Mouse (Mus musculus) gastrocnemius, postnatal 14 days (tissue): ENCODE measurements at regions not wholly inside any gene's neighbourhood (a gene's known extent, or its start where the extent isn't known, plus 50 kb on each side); places are given as distances from the start of the nearest gene placed in this dataset.
A peak's percentile ranks its signal among the peaks of the same experiment; 100 is the strongest.
"Not testable (repeated sequence)": the region's sequence is repeated elsewhere in the genome, so short reads cannot be mapped to it uniquely, and the experiment has no call there.

Experiments
- DNase-seq: peaks from one replicate; pipeline ENCODE4 v3.0.0; 2021; ENCODE audit warnings: mixed read lengths
- intact Hi-C: fragments of 180-260 bp; cut with DNase I; formaldehyde crosslinking; loops from one replicate; pipeline ENCODE4 v1.15.1; 2025; ENCODE audit warnings: low total_unique reads

DNA sequence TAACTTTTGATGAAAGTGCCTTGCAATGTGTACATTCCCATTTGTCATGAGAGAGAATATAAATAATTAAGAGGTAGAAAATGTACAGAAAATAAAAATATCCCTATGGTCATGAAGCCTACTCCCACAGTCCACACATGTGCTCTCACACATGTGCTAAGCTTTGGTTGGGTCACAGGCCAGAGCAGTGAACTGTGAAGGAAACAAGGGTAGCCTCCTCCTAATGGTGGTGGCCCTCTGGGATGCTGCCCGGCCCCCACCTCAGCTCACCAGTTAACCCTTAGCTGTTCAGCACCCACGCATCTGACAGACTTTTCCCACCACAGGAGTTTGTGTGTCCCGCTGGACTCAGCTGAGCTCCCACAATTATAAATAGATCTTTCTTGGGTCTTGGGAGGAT, 157.6 kb upstream of the Ttc29 start:
- DNase-seq: no peak
- intact Hi-C loops: no loop called here

DNA sequence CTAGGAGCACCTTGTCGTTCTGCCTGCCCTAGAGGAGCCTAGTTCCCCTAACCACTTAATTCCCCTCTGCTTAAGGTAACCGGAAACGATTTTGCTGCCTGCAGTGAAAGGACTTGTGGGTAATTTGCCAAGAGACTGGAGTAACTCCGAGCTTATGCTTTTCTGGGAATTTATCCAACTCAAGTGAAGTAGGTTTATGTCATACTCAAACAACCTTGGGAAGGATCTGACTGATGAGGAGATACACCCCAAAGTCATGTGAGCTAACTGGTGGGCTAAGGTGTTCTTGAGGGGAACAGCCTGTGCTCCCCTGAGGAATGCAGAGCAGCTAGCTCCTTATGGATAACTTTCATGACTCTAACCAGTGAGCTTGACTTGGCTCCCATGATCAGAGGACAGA, 155.7 kb upstream of the Ttc29 start:
- no peak for DNase-seq
- intact Hi-C loops: no loop called here

DNA sequence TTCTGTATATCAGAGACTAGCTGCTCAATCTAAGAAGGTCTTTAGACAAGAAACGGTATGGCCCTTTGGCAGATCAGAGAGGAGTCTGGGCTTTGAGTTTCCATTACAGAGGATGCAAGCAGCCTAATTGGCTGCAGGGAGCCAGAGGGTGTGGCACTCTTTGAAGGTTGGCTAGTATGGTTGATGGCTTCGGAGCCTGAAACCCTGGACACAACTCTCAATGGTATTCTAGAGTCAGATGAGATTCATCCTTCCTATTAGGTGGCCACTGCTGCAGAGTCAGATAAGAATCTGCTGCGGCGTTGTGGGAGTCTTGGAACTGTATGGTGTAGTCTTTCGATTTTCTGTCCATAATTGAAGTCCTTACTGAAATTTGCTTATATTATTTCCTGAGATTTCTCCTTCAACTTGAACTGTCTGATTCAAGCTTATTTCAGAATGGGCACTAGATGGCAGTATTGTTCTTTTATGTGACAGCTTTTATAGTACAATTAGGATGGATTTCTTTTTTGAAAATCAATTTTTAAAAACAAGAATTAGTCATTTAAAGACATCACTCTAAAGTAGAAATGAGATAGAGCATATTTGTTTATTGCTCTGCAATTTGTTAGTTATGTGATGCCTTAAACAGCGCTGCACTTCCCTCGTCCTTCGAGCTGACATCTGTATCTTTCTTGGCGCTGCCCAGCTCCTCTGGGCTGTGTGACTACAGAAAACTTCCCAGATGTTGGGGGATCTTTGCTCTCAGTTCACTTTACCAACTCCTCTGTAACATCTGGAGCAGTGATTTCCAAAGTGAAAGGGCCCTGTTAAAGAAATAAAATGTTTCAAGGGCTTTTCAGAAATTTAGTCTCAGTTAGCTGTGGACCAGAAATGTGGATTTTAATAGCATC, 151.0 kb upstream of the Ttc29 start:
- DNase-seq: no peak
- intact Hi-C loops: loop anchor here (10.0 kb wide), 2 partner anchors 63 to 683 kb away; no protein-coding TSS in a partner anchor

- DNase-seq: peak; percentile 45
- intact Hi-C loops: loop anchor here (10.0 kb wide), 2 partner anchors 61 to 681 kb away; no protein-coding TSS in a partner anchor
These were observed 149.6 kb upstream of the Ttc29 start for GRCm38 (mm10) chr8:78063529-78063928.

- DNase-seq: no peak
- intact Hi-C loops: loop anchor here (10.0 kb wide), 2 partner anchors 61 to 681 kb away; no protein-coding TSS in a partner anchor
These were observed 148.9 kb upstream of the Ttc29 start for GRCm38 (mm10) chr8:78064161-78064560.

GRCm38 (mm10) chr8:78065890-78066493, 147.1 kb upstream of the Ttc29 start:
- intact Hi-C loops: loop anchor here (5.0 to 10.0 kb wide), 3 partner anchors 59 to 679 kb away; no protein-coding TSS in a partner anchor
- DNase-seq: no peak

DNA sequence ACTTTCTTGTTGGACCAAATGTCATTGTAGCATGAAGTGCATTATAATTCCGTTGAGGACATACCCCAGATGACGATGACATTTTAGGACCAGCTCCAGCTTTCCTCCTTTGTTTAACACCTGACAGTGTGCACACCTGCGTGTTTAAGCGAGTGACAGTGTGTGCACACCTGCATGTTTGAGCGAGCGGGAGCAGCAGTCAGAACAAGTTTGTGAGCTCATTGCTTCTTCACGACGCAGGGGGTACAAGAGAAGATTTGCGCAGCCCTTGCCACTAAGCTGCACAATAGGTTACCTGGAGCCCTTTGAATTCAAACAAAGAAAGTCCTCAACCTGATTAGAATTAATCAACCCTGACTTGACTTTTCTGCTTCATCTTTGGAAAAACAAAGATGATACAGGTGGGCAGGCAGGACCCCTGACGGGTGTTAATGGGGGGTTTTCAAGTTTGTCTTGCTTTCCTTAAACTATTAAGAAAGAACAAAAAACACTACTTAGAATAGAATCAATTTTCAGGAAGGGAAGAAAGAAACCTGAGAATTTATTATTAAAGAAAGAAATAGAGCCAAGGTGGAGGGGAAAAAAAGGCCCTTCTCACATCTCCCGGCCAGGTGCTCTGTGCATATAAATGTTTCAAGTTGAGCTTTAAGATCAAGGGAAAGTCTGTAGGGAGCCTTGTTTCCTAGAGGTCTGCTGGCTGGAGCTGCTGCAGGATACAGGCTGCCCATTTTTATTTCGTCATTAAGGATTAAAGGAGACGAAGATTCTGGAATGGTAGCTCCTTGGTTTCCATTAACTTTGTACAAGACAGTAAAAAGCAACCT, 144.8 kb upstream of the Ttc29 start:
- no peak for DNase-seq
- intact Hi-C loops: loop anchor here (5.0 to 10.0 kb wide), 3 partner anchors 57 to 677 kb away; no protein-coding TSS in a partner anchor

DNA sequence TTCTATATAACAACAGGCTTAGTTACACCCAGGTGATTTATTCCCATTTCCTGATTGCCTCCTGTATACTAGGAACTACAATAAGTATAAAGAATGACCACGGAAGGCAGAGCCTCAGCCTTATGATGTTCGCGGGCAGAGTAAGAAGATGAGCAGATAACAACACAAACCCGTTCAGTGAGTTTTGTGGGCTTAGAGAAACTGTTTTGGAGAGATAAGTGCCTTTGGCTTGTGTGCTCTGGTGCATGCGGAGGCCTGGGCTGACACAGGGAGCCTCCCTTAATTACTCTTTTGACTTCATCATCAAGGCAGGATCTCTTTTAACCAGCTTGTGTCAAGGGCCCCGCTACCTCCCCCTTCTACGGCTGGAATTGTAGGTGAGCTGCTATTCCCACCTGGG, 139.3 kb upstream of the Ttc29 start:
- DNase-seq: no peak
- intact Hi-C loops: no loop called here

- intact Hi-C loops: loop anchor here (5.0 kb wide), 1 partner anchor 420 kb away; no protein-coding TSS in a partner anchor
- DNase-seq: no peak
These were observed 136.0 kb upstream of the Ttc29 start for GRCm38 (mm10) chr8:78077122-78077521.

- DNase-seq, intact Hi-C loops: not testable (repeated sequence)
These were observed 131.7 kb upstream of the Ttc29 start for GRCm38 (mm10) chr8:78081395-78081794.

DNA sequence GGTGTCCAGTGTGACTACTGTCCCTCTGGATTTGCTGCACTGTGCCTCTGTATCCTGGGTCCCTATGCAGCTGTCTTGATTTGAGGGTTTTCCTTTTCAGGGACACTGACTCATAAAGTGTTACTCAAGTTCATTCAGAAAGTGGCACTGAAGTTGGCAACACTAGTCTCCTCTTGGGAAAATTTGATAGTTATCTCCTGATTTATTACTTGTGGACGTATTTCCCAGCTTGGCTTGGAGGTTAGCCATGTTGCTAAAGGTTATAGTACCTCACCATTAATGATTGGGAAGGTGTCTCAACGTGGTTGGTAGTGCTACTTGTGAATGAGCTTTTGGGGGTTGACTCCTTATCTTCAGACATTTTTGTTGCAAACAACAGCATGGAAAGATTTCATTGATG, 130.1 kb upstream of the Ttc29 start:
- intact Hi-C loops: no loop called here

GRCm38 (mm10) chr8:78086361-78086760, 126.7 kb upstream of the Ttc29 start:
- DNase-seq: no peak
- intact Hi-C loops: no loop called here

More for the DNA sequence above, 130.1 kb upstream of the Ttc29 start:
- DNase-seq: no peak

DNA sequence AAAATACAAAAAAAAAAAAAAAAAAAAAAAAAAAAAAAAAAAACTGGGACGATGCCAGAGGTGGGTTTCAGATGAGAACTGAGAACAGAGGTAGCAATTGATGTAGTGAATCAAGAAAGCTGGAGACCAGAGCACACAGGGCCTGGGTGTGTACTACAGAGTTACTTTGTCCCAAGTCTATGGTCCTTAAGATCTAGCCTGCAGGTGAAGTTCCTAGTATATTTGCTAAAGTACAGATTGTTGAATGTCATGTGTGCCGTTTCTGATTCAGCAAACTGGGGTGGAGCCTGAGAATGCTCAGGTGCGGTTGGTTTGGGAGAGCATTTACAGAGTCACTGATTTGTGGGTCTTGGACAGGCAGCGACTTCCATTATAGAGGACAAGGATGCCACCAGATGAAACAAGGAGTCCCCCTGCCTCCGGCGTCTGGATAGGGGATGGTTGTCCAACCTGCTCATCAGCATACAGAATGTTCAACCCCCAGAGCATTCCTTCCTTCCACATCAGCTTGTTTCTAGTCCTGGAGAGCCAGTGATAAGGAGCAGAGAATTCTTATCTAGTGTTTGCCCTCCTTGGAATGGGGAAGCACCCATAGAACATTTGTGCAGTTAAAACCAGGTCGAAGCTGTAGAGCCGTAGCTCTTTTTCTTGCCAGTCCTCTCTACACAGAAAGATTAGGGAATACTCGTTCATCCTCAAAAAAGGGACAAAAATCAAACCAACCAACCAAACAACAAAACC, 122.5 kb upstream of the Ttc29 start:
- no peak for DNase-seq
- intact Hi-C loops: no loop called here

GRCm38 (mm10) chr8:78096383-78096782, 116.7 kb upstream of the Ttc29 start:
- intact Hi-C loops: no loop called here
- DNase-seq: no peak

- DNase-seq: no peak
- intact Hi-C loops: no loop called here
These were observed 114.8 kb upstream of the Ttc29 start for GRCm38 (mm10) chr8:78098191-78098745.

- DNase-seq: no peak
- intact Hi-C loops: no loop called here
These were observed 114.0 kb upstream of the Ttc29 start for GRCm38 (mm10) chr8:78099091-78099490.

- DNase-seq: no peak
- intact Hi-C loops: no loop called here
These were observed 105.8 kb upstream of the Ttc29 start for GRCm38 (mm10) chr8:78107339-78107738.

GRCm38 (mm10) chr8:78110003-78110649, 103.0 kb upstream of the Ttc29 start:
- no peak for DNase-seq
- intact Hi-C loops: no loop called here
